Mouse (Mus musculus) ES-Bruce4 (cell line): Measurements from ENCODE around the gene Hecw2.

Experiments used
- CTCF ChIP-seq: IDR thresholded peaks from one replicate; pipeline ENCODE4 v1.8.1; 2011; ENCODE audit warnings: low read depth, low read length
- POLR2A ChIP-seq: IDR thresholded peaks from one replicate; pipeline ENCODE4 v1.8.1; 2011; ENCODE audit warnings: low read length; ENCODE audit not compliant: insufficient read depth

- TF ChIP-seq CTCF (no peak), POLR2A (no peak)
Measured at GRCm38 (mm10) chr1:54109255-54109654, 85.7 kb downstream of the Hecw2 start.
